Mouse (Mus musculus) adrenal gland (tissue): ENCODE measurements at regions not wholly inside any gene's neighbourhood (a gene's known extent, or its start where the extent isn't known, plus 50 kb on each side); places are given as distances from the start of the nearest gene placed in this dataset.

Experiments used
- intact Hi-C: fragments of 180-260 bp; cut with DNase I; formaldehyde crosslinking; loops from one replicate; pipeline ENCODE4 v1.15.1; 2025

- intact Hi-C loops, result no loop called here
These were observed 164.9 kb upstream of the Lmcd1 start for GRCm38 (mm10) chr6:112108651-112109050.

GRCm38 (mm10) chr6:112119180-112119579, 154.4 kb upstream of the Lmcd1 start:
- intact Hi-C loops, result no loop called here

GRCm38 (mm10) chr6:112133522-112133921, 140.0 kb upstream of the Lmcd1 start:
- intact Hi-C loops, result no loop called here

- intact Hi-C loops, result no loop called here
These were observed 120.8 kb upstream of the Lmcd1 start for GRCm38 (mm10) chr6:112152535-112153364.

- intact Hi-C loops, result no loop called here
These were observed 106.1 kb upstream of the Lmcd1 start for GRCm38 (mm10) chr6:112167487-112167886.

- intact Hi-C loops, result no loop called here
These were observed 97.2 kb upstream of the Lmcd1 start for GRCm38 (mm10) chr6:112176344-112176743.

- intact Hi-C loops, result no loop called here
These were observed 85.9 kb upstream of the Lmcd1 start for GRCm38 (mm10) chr6:112187636-112188035.

- intact Hi-C loops, result no loop called here
These were observed 82.5 kb upstream of the Lmcd1 start for GRCm38 (mm10) chr6:112191032-112191431.

- intact Hi-C loops, result no loop called here
These were observed 76.1 kb upstream of the Lmcd1 start for GRCm38 (mm10) chr6:112197445-112197844.

GRCm38 (mm10) chr6:112199241-112199640, 74.3 kb upstream of the Lmcd1 start:
- intact Hi-C loops, result no loop called here

- intact Hi-C loops, result no loop called here
These were observed 71.4 kb upstream of the Lmcd1 start for GRCm38 (mm10) chr6:112202120-112202519.

- intact Hi-C loops, result no loop called here
These were observed 70.2 kb upstream of the Lmcd1 start for GRCm38 (mm10) chr6:112203321-112203720.

- intact Hi-C loops, result loop anchor here (5.0 kb wide), 1 partner anchor 272 kb away; no protein-coding TSS in a partner anchor
These were observed 68.6 kb upstream of the Lmcd1 start for GRCm38 (mm10) chr6:112204956-112205355.

- intact Hi-C loops, result loop anchor here (5.0 kb wide), 1 partner anchor 272 kb away; no protein-coding TSS in a partner anchor
These were observed 68.0 kb upstream of the Lmcd1 start for GRCm38 (mm10) chr6:112205420-112205995.

- intact Hi-C loops, result loop anchor here (1.0 to 5.0 kb wide), 2 partner anchors 155 to 270 kb away; no protein-coding TSS in a partner anchor
These were observed 66.3 kb upstream of the Lmcd1 start for GRCm38 (mm10) chr6:112207229-112207628.

GRCm38 (mm10) chr6:112210238-112210950, 63.2 kb upstream of the Lmcd1 start:
- intact Hi-C loops, result loop anchor here (5.0 kb wide), 1 partner anchor 62 kb away; the partner anchor contains the start of gene Lmcd1

GRCm38 (mm10) chr6:112216868-112217267, 56.7 kb upstream of the Lmcd1 start:
- intact Hi-C loops, result no loop called here

- intact Hi-C loops, result no loop called here
These were observed 55.3 kb upstream of the Lmcd1 start for GRCm38 (mm10) chr6:112218248-112218647.

- intact Hi-C loops, result no loop called here
These were observed 53.9 kb upstream of the Lmcd1 start for GRCm38 (mm10) chr6:112219641-112220040.

- intact Hi-C loops, result no loop called here
These were observed 53.4 kb upstream of the Lmcd1 start for GRCm38 (mm10) chr6:112220149-112220548.

- intact Hi-C loops, result no loop called here
These were observed 52.2 kb upstream of the Lmcd1 start for GRCm38 (mm10) chr6:112221373-112221772.

GRCm38 (mm10) chr6:112223325-112223724, 50.2 kb upstream of the Lmcd1 start:
- intact Hi-C loops, result no loop called here
